Mouse (Mus musculus) stomach, postnatal 0 days (tissue): Measurements from ENCODE around the gene Klf5. TPM values are rescaled to one million over a fixed set of nuclear protein-coding genes. Genes with fewer than 3 reads are reported as not detected.

Experiments
- ATAC-seq: fragments of 200-750 bp; cut with Nextera tagmentation; 2 replicates; pipeline ENCODE4 v1.8.0; 2017; ENCODE audit not compliant: low FRiP score, low TSS enrichment
- DNase-seq: peaks from one replicate; pipeline ENCODE4 v3.0.0-alpha.2; 2016; ENCODE audit warnings: low spot score
- H3K27ac ChIP-seq: fragments of 300-500 bp; sonication (generic); replicated peaks from 2 replicates; pipeline ENCODE4 v1.5.1; 2014; ENCODE audit warnings: mild to moderate bottlenecking, control low read depth
- H3K27me3 ChIP-seq: fragments of 300-500 bp; sonication (generic); 2 replicates; pipeline ENCODE4 v1.6.1; 2014; ENCODE audit warnings: low read length; ENCODE audit not compliant: control insufficient read depth, insufficient read depth
- H3K36me3 ChIP-seq: fragments of 300-500 bp; sonication (generic); 2 replicates; pipeline ENCODE4 v1.6.1; 2014; ENCODE audit warnings: low read length, mixed read lengths; ENCODE audit not compliant: control insufficient read depth, insufficient read depth
- H3K4me1 ChIP-seq: fragments of 300-500 bp; sonication (generic); replicated peaks from 2 replicates; pipeline ENCODE4 v1.6.1; 2014; ENCODE audit warnings: antibody characterized with exemption; ENCODE audit not compliant: control insufficient read depth, insufficient read depth
- H3K4me2 ChIP-seq: fragments of 300-500 bp; sonication (generic); replicated peaks from 2 replicates; pipeline ENCODE4 v1.6.1; 2014; ENCODE audit warnings: low read depth, mild to moderate bottlenecking, control low read depth, moderate library complexity
- H3K4me3 ChIP-seq: fragments of 300-500 bp; sonication (generic); 2 replicates; pipeline ENCODE4 v1.5.1; 2014; ENCODE audit warnings: low read depth, low read length, control low read depth
- H3K9ac ChIP-seq: fragments of 300-500 bp; sonication (generic); 2 replicates; pipeline ENCODE4 v1.6.1; 2014; ENCODE audit warnings: mild to moderate bottlenecking, low read length, control low read depth, mixed read lengths
- H3K9me3 ChIP-seq: fragments of 300-500 bp; sonication (generic); 2 replicates; pipeline ENCODE4 v1.6.1; 2016; ENCODE audit warnings: low read length; ENCODE audit not compliant: control insufficient read depth
- CTCF ChIP-seq: IDR thresholded peaks from 2 replicates; pipeline ENCODE4 v1.5.1; 2016; ENCODE audit warnings: antibody characterized with exemption, low read depth, mild to moderate bottlenecking, moderate library complexity
- EP300 ChIP-seq: optimal IDR thresholded peaks from 2 replicates; pipeline ENCODE3; 2016; ENCODE audit warnings: antibody characterized with exemption
- WGBS: fragments of 180-500 bp; shearing (Covaris S2); extraction: QIAGEN DNeasy Blood & Tissue Kit; methylation state at CpG from one replicate; pipeline ENCODE4 v1.1.7; 2014; 5-methylcytosine and 5-hydroxymethylcytosine counted together
- polyA plus RNA-seq: library from polyadenylated mRNA; unstranded; fragments of >200 nt; fragmentation: Nextera tagmentation; extraction: Ambion mirVana; gene quantifications from 2 replicates; pipeline ENCODE4 v1.2.1, GENCODE M21; 2015

The Klf5 gene
- polyA plus RNA-seq, 1 experiment from 2014 or later, result 101 TPM

GRCm38 (mm10) chr14:99354046-99354445, 55.6 kb downstream of the Klf5 start:
- H3K9me3 ChIP-seq, result no peaks in the 10 kb centered on the region
- no peak for ATAC-seq
- H3K4me3 ChIP-seq, result no peak overlapping the region
- no peaks in the 10 kb centered on the region for H3K4me1 ChIP-seq
- H3K27me3 ChIP-seq, result no peaks in the 10 kb centered on the region
- TF ChIP-seq EP300, result no peak
- no peak overlapping the region for H3K27ac ChIP-seq
- H3K9ac ChIP-seq, result no peak overlapping the region
- H3K4me2 ChIP-seq, result no peak overlapping the region
- H3K36me3 ChIP-seq, result no peaks in the 10 kb centered on the region
- DNase-seq, result no peak
- WGBS, result 75% methylated on average over 2 of the region's 2 CpGs

GRCm38 (mm10) chr14:99354761-99355609, 56.5 kb downstream of the Klf5 start:
- H3K27ac ChIP-seq, result no peak overlapping the region
- H3K4me3 ChIP-seq, result no peak overlapping the region
- no peak for DNase-seq
- H3K4me1 ChIP-seq, result no peaks in the 10 kb centered on the region
- WGBS, result 89% methylated on average over 10 of the region's 10 CpGs
- no peaks in the 10 kb centered on the region for H3K36me3 ChIP-seq
- TF ChIP-seq CTCF (no peak), EP300 (no peak)
- ATAC-seq, result no peak
- H3K4me2 ChIP-seq, result no peak overlapping the region
- H3K27me3 ChIP-seq, result no peaks in the 10 kb centered on the region
- H3K9ac ChIP-seq, result no peak overlapping the region
- H3K9me3 ChIP-seq, result no peaks in the 10 kb centered on the region

- no peak overlapping the region for H3K9ac ChIP-seq
- no peaks in the 10 kb centered on the region for H3K4me1 ChIP-seq
- no peaks in the 10 kb centered on the region for H3K36me3 ChIP-seq
- WGBS, result 64% methylated on average over 1 of the region's 1 CpGs
- TF ChIP-seq EP300 (no peak), CTCF (no peak)
- ATAC-seq (no peak), DNase-seq (no peak)
- no peak overlapping the region for H3K27ac ChIP-seq
- H3K4me3 ChIP-seq, result no peak overlapping the region
- H3K4me2 ChIP-seq, result no peak overlapping the region
- H3K9me3 ChIP-seq, result no peaks in the 10 kb centered on the region
- no peaks in the 10 kb centered on the region for H3K27me3 ChIP-seq
Observed at GRCm38 (mm10) chr14:99355610-99355870, 57.0 kb downstream of the Klf5 start.

- ATAC-seq (no peak), DNase-seq (no peak)
- Histone ChIP-seq H3K9ac (no peak overlapping the region), H3K9me3 (no peaks in the 10 kb centered on the region), H3K36me3 (no peaks in the 10 kb centered on the region), H3K4me3 (no peak overlapping the region), H3K4me1 (no peaks in the 10 kb centered on the region), H3K4me2 (no peak overlapping the region), H3K27ac (peak overlapping the region; percentile 56; the same call in 1 of the 2 replicates), H3K27me3 (no peaks in the 10 kb centered on the region)
- 75% methylated on average over 5 of the region's 5 CpGs for WGBS
- TF ChIP-seq EP300 (no peak), CTCF (no peak)
Observed at GRCm38 (mm10) chr14:99362956-99363355, 64.5 kb downstream of the Klf5 start.

- TF ChIP-seq EP300 (no peak), CTCF (no peak)
- 42% methylated on average over 12 of the region's 12 CpGs for WGBS
- Histone ChIP-seq H3K9ac (no peak overlapping the region), H3K4me2 (no peak overlapping the region), H3K27me3 (no peaks in the 10 kb centered on the region), H3K4me1 (no peaks in the 10 kb centered on the region), H3K9me3 (no peaks in the 10 kb centered on the region), H3K27ac (peak overlapping the region; percentile 67), H3K4me3 (no peak overlapping the region), H3K36me3 (no peaks in the 10 kb centered on the region)
- peak; percentile 71 for ATAC-seq
- DNase-seq, result peak; percentile 41
Observed at GRCm38 (mm10) chr14:99364007-99364784, 65.7 kb downstream of the Klf5 start.

Other genes with a start within 250 kb of the Klf5 start
- gene Pibf1, start 199.3 kb upstream of the Klf5 start, polyA plus RNA-seq, result 6.1 and 7.6 TPM in 2 replicates
- 11.1 and 12.0 TPM in 2 replicates for gene Dis3, start 198.9 kb upstream of the Klf5 start, polyA plus RNA-seq